Mouse (Mus musculus) lung, embryonic 14.5 days (tissue): ENCODE measurements at regions not wholly inside any gene's neighbourhood (a gene's known extent, or its start where the extent isn't known, plus 50 kb on each side); places are given as distances from the start of the nearest gene placed in this dataset.

Experiments
- ATAC-seq: fragments of 200-750 bp; cut with Nextera tagmentation; 2 replicates; pipeline ENCODE4 v1.8.0; 2017; ENCODE audit warnings: mild to moderate bottlenecking, moderate TSS enrichment, moderate library complexity; ENCODE audit not compliant: insufficient read depth
- DNase-seq: peaks from one replicate; pipeline ENCODE4 v3.0.0-alpha.2; 2015
- H3K27ac ChIP-seq: fragments of 300-500 bp; sonication (generic); 2 replicates; pipeline ENCODE4 v1.5.1; 2014; ENCODE audit warnings: low read depth, mild to moderate bottlenecking, moderate library complexity
- H3K27me3 ChIP-seq: fragments of 300-500 bp; sonication (generic); 2 replicates; pipeline ENCODE4 v1.6.1; 2014; ENCODE audit warnings: low read length, control low read depth; ENCODE audit not compliant: insufficient read depth
- H3K36me3 ChIP-seq: fragments of 300-500 bp; sonication (generic); 2 replicates; pipeline ENCODE4 v1.6.1; 2014; ENCODE audit warnings: control low read depth; ENCODE audit not compliant: insufficient read depth
- H3K4me1 ChIP-seq: fragments of 300-500 bp; sonication (generic); 2 replicates; pipeline ENCODE4 v1.6.1; 2014; ENCODE audit warnings: antibody characterized with exemption, control low read depth; ENCODE audit not compliant: insufficient read depth
- H3K4me2 ChIP-seq: fragments of 300-500 bp; sonication (generic); 2 replicates; pipeline ENCODE4 v1.6.1; 2014; ENCODE audit warnings: mild to moderate bottlenecking
- H3K4me3 ChIP-seq: fragments of 300-500 bp; sonication (generic); 2 replicates; pipeline ENCODE4 v1.5.1; 2014; ENCODE audit warnings: low read depth, low read length
- H3K9ac ChIP-seq: fragments of 300-500 bp; sonication (generic); 2 replicates; pipeline ENCODE4 v1.6.1; 2014
- H3K9me3 ChIP-seq: fragments of 300-500 bp; sonication (generic); 2 replicates; pipeline ENCODE4 v1.6.1; 2016; ENCODE audit warnings: low read depth, low read length, control low read depth
- CTCF ChIP-seq: IDR thresholded peaks from 2 replicates; pipeline ENCODE4 v1.5.1; 2016; ENCODE audit warnings: antibody characterized with exemption, low read depth
- WGBS: fragments of 180-500 bp; shearing (Covaris S2); extraction: QIAGEN DNeasy Blood & Tissue Kit; methylation state at CpG from one replicate; pipeline ENCODE4 v1.1.7; 2014; 5-methylcytosine and 5-hydroxymethylcytosine counted together

DNA sequence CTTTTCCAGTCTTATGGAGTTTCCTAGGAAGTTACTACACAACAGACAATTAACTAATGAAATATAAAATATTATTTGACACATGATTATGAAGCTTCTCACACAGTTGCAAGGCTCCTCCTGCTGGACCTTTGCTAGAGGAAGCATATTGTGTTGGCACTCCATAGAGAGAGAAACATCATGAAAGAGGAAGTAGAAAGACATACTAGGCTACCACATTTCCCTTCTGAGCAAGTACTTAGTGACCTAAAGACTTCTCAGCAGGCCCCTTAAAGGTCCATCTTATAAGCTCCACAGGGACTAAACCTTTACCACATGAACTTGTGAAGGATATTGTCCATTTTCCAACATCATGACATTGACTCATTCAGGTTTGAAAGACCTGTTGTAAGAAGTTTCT is 869.6 kb upstream of the Msl3l2 start:
- no peak overlapping the region for H3K4me2 ChIP-seq
- no peaks in the 10 kb centered on the region for H3K9me3 ChIP-seq
- no peak overlapping the region for H3K9ac ChIP-seq
- H3K4me3 ChIP-seq: no peak overlapping the region
- no peaks in the 10 kb centered on the region for H3K27me3 ChIP-seq
- no peaks in the 10 kb centered on the region for H3K4me1 ChIP-seq
- no peaks in the 10 kb centered on the region for H3K36me3 ChIP-seq
- no peak overlapping the region for H3K27ac ChIP-seq
- ATAC-seq: no peak
- TF ChIP-seq CTCF: no peak
- DNase-seq: no peak

DNA sequence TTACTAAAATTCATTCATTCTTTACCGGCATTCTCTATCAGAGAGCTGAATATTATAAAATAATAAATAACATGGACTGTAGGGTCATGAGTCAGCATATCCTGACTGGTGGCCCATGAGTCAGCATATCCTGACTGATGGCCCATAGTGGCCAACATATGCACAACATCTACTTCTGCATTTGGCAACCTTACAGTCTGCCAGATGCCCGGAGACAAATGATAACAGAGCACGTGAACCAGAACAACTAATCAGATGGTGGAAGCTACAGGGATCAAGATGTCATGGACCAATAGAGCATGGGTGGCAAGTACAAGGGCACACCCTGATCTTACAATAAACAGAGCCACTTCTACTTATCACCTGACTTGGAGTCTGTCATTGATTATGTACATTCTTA is 849.4 kb upstream of the Msl3l2 start:
- Histone ChIP-seq H3K4me2 (no peak overlapping the region), H3K27ac (no peak overlapping the region), H3K9ac (no peak overlapping the region), H3K36me3 (no peaks in the 10 kb centered on the region), H3K27me3 (no peaks in the 10 kb centered on the region), H3K4me1 (no peaks in the 10 kb centered on the region), H3K4me3 (no peak overlapping the region), H3K9me3 (no peaks in the 10 kb centered on the region)
- DNase-seq (no peak), ATAC-seq (no peak)
- 67% methylated on average over 3 of the region's 3 CpGs for WGBS
- TF ChIP-seq CTCF: no peak

GRCm38 (mm10) chr10:55300141-55300540 is 806.6 kb upstream of the Msl3l2 start:
- whole genome bisulfite sequencing: 88% methylated on average over 5 of the region's 5 CpGs
- Histone ChIP-seq H3K9me3 (no peaks in the 10 kb centered on the region), H3K4me3 (no peak overlapping the region), H3K36me3 (no peaks in the 10 kb centered on the region), H3K4me1 (no peaks in the 10 kb centered on the region), H3K9ac (no peak overlapping the region), H3K27me3 (no peaks in the 10 kb centered on the region), H3K27ac (no peak overlapping the region), H3K4me2 (no peak overlapping the region)
- no peak for ATAC-seq
- DNase-seq: no peak
- TF ChIP-seq CTCF: no peak

- no peak for TF ChIP-seq CTCF
- no peak overlapping the region for H3K4me2 ChIP-seq
- ATAC-seq (no peak), DNase-seq (no peak)
- 87% methylated on average over 2 of the region's 2 CpGs for WGBS
- H3K4me3 ChIP-seq: no peak overlapping the region
- no peaks in the 10 kb centered on the region for H3K27me3 ChIP-seq
- H3K36me3 ChIP-seq: no peaks in the 10 kb centered on the region
- no peaks in the 10 kb centered on the region for H3K9me3 ChIP-seq
- H3K9ac ChIP-seq: no peak overlapping the region
- no peaks in the 10 kb centered on the region for H3K4me1 ChIP-seq
- no peak overlapping the region for H3K27ac ChIP-seq
These were observed 772.9 kb upstream of the Msl3l2 start for GRCm38 (mm10) chr10:55333836-55334235.

DNA sequence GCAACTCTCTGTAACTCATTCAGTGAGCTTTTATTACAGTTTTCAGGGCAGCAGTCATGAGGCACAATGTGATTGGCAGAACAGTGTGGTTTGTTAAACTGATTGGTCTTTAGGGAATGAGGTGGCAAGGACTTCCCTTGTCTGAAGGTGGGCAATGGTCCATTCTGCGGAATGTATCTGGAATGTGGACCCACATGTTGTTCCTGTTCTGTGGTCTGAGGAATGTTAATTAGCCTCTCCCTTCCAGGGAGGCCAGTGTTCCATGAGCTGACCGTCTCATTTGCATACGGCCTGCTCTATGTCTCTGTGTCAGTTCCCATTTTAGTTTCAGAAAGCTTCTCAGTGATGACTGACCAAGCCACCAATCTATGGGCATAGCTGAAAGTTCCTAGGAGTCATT is 770.7 kb upstream of the Msl3l2 start:
- Histone ChIP-seq H3K4me2 (no peak overlapping the region), H3K36me3 (no peaks in the 10 kb centered on the region), H3K9ac (no peak overlapping the region), H3K27me3 (no peaks in the 10 kb centered on the region), H3K4me3 (no peak overlapping the region), H3K9me3 (no peaks in the 10 kb centered on the region), H3K27ac (no peak overlapping the region), H3K4me1 (no peaks in the 10 kb centered on the region)
- ATAC-seq (no peak), DNase-seq (no peak)
- no peak for TF ChIP-seq CTCF
- 81% methylated on average over 3 of the region's 3 CpGs for WGBS

GRCm38 (mm10) chr10:55348071-55348470 is 758.6 kb upstream of the Msl3l2 start:
- no peak for ATAC-seq
- no peak for TF ChIP-seq CTCF
- H3K4me2 ChIP-seq: no peak overlapping the region
- no peaks in the 10 kb centered on the region for H3K36me3 ChIP-seq
- H3K9me3 ChIP-seq: no peaks in the 10 kb centered on the region
- DNase-seq: no peak
- H3K27me3 ChIP-seq: no peaks in the 10 kb centered on the region
- H3K9ac ChIP-seq: no peak overlapping the region
- WGBS: 68% methylated on average over 1 of the region's 1 CpGs
- no peaks in the 10 kb centered on the region for H3K4me1 ChIP-seq
- H3K4me3 ChIP-seq: no peak overlapping the region
- H3K27ac ChIP-seq: no peak overlapping the region
